Mouse (Mus musculus): ENCODE measurements at regions not wholly inside any gene's neighbourhood (a gene's known extent, or its start where the extent isn't known, plus 50 kb on each side); places are given as distances from the start of the nearest gene placed in this dataset.
"Not testable (repeated sequence)": the region's sequence is repeated elsewhere in the genome, so short reads cannot be mapped to it uniquely, and the experiment has no call there.

- no peak for DNase-seq (ENCODE audit: low spot score in 2 of 2)
These were observed 112.6 kb downstream of the Tomm20 start for GRCm38 (mm10) chr8:126833006-126833405.

GRCm38 (mm10) chr8:126832163-126832978, 113.3 kb downstream of the Tomm20 start:
- DNase-seq (ENCODE audit: low spot score in 2 of 2) = no peak

- DNase-seq (ENCODE audit: low spot score in 2 of 2) = no peak
These were observed 114.1 kb downstream of the Tomm20 start for GRCm38 (mm10) chr8:126831312-126832162.

GRCm38 (mm10) chr8:126830242-126830530, 115.5 kb downstream of the Tomm20 start:
- DNase-seq (ENCODE audit: low spot score in 2 of 2) = no peak

DNA sequence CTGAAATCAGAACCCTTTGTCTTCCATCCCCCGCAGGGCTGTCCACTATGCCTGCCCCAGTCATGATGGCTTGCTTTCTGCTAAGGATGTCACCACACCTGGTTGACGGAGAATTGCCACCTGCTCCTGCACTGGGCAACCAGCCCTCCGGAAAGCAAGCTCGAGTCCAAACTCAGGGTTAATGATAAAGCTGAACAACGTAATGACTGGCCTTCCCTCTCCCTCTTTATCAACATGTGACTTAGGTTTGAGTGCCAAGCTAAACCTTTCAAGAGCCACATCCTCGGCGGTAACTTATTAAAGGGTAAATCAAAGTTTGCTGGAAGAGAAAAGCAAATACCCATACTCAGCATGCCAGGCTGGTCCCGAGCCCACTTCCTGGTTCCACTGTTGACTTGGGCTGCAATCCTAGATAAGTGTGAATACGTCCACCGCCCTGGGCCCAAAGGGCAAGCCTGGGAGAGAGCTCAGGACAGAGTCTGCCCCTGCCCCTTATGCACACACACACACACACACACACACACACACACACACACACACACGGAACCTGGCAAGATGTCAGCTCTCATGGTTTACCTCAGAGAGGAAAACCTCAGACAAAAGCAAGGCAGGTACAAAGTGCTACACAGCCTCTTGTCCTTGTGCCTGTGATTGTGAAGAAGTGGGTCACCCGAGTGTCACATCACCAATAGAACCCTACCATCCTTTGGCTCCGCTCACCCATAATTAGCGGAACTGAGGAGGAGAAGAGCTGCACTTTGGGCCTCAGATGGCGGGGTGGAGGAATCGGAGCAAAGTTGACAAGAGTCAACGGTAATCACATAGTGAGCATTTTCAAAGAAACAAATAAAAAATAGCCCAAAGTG, 116.0 kb downstream of the Tomm20 start:
- DNase-seq (ENCODE audit: low spot score in 2 of 2) = no peak

- no peak for DNase-seq (ENCODE audit: low spot score in 2 of 2)
These were observed 117.8 kb downstream of the Tomm20 start for GRCm38 (mm10) chr8:126827681-126828383.

DNA sequence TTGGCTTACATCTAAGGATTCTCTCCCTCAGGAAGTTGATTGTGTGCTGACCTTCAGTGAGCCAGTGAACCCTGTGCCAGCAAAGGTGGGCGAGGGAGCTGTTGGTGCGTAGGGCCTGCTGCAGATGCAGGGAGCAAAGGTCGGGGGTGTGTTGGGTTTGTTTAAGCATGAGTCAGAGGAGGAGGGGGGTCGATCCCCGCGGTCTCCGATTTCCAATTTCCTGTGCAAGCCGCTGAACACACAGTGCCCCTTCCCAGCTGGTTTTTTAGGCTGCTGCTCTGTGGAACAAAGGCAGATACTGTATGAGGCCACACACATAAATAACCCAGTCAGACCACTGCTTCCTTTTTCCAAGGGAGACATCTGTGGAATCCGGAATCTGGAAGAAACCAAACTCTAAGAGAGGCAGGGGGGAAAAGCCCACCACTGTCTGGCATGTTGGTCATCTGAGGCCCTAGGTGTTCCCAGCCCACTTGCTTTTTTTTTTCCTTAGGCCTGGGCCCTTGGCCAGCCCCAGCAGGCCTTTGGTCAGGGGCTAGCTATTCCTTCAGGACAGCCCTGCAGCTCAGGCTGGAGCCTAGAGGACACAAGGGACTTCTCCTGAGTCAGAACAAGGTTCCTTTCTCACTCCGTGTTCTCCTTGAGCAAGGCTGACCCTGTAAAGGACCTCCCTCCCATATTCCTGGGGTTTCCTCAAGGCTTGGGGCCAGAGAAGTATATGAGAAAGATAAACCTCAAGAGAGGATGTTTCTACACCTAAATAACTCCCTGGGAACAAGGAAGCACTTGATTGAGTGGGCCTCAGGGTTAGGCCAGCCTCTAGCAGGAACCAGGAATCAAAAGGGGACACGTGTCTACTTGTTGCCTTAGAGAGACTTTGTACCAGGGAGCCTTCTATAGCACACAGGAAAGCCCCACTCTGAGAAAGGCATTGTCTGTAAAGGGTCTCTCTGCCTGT, 119.0 kb downstream of the Tomm20 start:
- DNase-seq (ENCODE audit: low spot score in 2 of 2) = peak; percentile 53 to 76

GRCm38 (mm10) chr8:126825877-126826276, 119.8 kb downstream of the Tomm20 start:
- DNase-seq (ENCODE audit: low spot score in 2 of 2) = no peak

DNA sequence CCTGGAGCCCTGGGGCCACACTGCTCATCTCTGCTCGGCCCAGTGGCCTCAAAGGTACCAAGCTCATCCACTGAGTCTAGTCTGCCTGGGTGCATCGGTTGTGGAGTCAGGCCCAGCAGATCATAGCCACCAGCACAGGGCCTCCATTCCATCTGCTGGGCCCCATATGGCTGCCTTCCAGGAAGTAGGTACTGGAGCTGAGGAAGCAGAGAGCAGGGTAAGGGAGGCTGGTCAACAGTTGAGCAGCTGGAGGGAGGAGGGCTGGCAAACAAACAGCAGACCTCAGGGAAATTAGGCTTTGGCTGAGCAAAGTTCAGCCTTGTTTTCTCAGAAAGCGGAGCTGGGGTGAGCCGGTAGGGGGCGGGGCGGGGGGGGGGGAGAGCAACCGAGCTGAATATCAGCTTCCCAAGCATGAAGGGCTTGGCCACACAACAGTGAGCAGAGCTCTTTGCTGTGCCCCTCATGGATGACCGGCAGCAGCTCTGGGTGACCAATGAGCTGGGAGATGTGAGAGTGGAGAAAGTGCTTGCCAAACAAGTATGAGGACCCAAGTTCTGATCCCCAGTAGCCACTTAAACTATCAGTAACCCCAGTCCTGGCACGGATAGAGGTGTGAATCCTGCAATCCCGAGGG, 121.0 kb downstream of the Tomm20 start:
- no peak for DNase-seq (ENCODE audit: low spot score in 2 of 2)

DNA sequence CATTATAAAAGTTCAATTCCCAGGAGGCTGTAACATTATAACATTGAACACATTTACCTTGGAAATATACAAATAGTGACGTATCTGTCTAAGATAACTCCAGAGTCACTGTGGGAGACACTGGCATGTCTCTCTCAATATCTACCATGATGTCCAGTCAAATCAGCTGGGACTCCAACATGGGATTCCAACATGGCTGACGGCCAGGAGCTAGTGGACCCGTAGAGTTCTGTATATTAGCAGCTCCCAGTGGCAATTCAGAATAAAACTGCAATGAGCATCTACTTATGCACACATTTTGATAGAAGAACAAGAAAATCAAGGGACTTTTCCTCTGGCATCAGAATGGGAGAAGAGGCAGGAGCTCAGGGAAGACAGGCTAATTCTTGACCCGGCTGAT, 123.4 kb downstream of the Tomm20 start:
- no peak for DNase-seq (ENCODE audit: low spot score in 2 of 2)

DNA sequence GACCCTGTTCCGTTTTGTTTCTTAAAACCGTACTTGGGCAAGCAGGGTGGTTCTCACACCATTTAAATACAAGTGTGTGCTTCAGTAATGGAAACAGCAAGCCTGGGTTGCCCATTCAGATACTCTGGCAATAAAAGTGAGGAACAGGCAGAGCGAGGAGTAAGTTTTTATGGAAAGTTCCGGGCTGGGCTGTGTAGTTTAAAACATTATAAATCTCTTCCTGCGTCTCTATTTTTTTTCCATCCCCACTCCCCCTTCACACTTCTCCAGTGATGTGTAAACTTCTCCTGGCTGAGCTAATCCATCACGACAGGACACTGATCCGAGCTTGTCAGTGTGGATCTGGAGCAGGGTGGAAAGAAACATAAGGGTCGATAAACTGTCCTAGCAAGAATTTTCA, 124.4 kb downstream of the Tomm20 start:
- DNase-seq (ENCODE audit: low spot score in 2 of 2) = no peak

GRCm38 (mm10) chr8:126820502-126820901, 125.1 kb downstream of the Tomm20 start:
- no peak for DNase-seq (ENCODE audit: low spot score in 2 of 2)

DNA sequence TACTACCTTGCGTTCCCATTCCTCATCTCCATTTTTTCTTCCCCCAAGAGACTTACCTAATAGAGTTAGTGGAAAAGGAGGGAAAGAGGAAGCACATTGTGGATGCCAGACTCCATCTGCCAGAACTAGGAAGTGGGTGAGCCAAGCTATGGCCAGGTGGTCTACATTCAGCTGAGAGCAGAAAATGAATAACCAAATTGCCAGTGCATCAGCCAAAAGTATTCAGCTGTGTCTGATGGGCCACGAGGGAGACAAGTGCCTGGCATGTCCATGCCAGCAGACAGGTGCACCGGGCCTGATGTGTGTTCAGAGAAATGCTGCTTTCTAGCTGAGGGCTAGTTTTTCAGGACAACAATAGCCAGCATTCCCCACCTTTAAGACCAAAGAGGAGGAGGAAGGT, 126.4 kb downstream of the Tomm20 start:
- DNase-seq (ENCODE audit: low spot score in 2 of 2) = no peak

- no peak for DNase-seq (ENCODE audit: low spot score in 2 of 2)
These were observed 129.5 kb downstream of the Tomm20 start for GRCm38 (mm10) chr8:126816155-126816554.

DNA sequence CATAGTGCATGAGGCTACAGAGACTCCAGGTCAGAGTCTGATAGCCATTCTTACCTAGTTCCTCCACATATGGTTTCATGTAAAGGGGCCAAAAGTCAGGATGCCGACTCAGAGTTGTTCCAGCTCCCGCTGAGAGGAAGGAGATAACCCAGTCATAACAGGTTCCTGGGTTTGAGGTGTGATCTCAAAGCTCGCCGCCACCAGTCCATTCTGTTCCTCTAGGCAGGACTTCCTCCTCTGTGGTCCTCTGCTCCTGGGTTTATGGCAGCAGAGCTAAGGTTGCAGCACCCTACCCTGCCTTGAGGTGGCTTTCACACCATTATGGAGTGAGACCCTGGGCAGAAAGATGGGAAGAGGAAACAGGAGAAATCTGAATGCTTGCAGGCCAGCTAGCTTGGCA, 131.2 kb downstream of the Tomm20 start:
- no peak for DNase-seq (ENCODE audit: low spot score in 2 of 2)

- DNase-seq (ENCODE audit: low spot score in 2 of 2) = no peak
These were observed 132.0 kb downstream of the Tomm20 start for GRCm38 (mm10) chr8:126813621-126814020.

- DNase-seq (ENCODE audit: low spot score in 2 of 2) = no peak
These were observed 132.9 kb downstream of the Tomm20 start for GRCm38 (mm10) chr8:126812777-126813176.

GRCm38 (mm10) chr8:126811358-126811757, 134.3 kb downstream of the Tomm20 start:
- DNase-seq (ENCODE audit: low spot score in 2 of 2) = not testable (repeated sequence)

GRCm38 (mm10) chr8:126810516-126810915, 135.1 kb downstream of the Tomm20 start:
- no peak for DNase-seq (ENCODE audit: low spot score in 2 of 2)

GRCm38 (mm10) chr8:126809321-126809720, 136.3 kb downstream of the Tomm20 start:
- no peak for DNase-seq (ENCODE audit: low spot score in 2 of 2)
